Mouse (Mus musculus): Measurements from ENCODE around the gene A630095N17Rik.

Gene A630095N17Rik

GRCm38 (mm10) chr1:75215785-75216184, 16.1 kb downstream of the A630095N17Rik start:
- DNase-seq (ENCODE audit: low read depth, low spot score) = no peak

DNA sequence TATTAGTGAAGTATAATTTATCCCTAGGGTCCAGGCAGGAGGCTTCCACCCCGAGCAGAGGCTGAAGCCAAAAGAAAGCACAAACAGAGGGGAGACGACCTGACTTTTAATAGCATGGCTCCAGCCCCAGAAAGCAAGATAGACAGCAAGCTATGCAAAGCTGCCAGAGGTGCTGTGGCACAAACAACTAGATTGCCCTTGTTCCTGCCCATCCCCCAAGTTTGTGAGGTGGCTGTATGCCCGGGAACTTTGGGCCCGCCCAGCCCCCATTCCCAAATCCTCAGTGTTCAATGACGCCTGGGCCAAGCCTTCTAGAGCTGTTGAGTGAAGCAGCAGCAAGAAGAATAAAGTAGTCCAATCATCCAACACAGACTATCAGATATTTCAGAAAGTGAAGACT, 17.0 kb downstream of the A630095N17Rik start:
- DNase-seq (ENCODE audit: low read depth, low spot score) = no peak

DNA sequence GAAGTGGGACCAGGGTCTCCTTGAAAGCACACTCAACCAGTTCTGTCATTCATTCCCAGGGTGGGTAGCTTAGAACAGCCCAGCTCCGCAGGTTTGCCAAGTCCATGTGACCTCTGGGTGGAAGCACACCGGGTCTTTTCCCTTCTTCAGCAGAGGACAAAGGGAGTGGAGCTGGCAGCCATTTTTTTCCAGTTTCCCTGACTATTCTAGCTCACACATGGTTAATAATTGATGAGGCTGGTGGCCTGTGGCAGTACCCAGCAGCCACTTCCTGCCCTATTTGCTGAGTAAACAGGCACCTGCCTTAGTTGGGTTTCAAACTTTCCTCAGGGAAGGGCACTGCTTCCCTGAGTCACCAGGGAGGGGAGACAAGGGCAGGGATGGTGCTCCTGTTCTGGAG, 17.5 kb downstream of the A630095N17Rik start:
- no peak for DNase-seq (ENCODE audit: low read depth, low spot score)

DNA sequence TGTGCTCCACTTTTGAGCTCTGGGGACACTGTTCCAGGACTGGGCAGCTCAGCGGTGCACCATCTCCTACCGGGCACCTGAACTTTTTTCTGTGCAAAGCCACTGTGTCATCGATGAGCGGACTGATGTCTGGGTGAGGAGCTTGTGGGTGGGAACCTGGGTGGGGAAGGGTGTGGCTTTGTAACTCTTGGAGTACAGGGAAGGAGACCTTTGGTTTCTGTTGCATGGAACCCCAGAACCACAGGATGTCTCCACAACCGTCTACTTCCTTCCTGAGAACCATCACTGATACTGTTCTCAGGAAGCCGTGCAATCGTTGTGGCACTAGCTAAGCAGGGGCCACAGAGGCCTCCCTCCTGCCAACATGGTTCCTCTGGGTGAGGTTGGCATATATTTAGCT, 18.8 kb downstream of the A630095N17Rik start:
- DNase-seq (ENCODE audit: low read depth, low spot score) = no peak

- no peak for DNase-seq (ENCODE audit: low read depth, low spot score)
Measured at GRCm38 (mm10) chr1:75212542-75212941, 19.4 kb downstream of the A630095N17Rik start.

DNA sequence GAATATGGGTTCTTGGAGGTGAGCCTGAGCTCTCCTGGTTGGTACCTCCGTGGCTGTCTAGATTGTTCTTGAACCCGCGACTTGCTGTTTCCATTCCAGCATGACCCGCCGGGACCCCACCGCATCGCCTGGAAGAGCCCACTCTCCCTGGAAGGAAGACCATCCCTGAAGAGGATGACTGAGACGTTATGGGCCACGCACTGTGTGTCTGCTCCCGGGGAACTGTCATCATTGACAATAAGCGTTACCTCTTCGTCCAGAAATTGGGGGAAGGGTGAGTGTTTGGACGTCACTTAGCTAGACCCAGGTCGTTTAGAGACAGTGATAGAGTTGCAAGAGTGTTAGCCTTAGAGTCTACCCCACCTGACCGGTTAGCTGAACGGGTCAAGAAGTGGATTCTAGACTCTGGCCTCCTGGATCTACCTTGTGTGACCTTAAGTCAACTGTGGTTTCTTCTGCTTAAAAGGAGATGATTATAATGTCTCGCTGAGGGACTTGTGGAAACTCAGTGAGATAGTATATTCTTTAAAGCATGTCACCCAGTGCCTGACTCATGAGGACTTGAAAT, 20.7 kb downstream of the A630095N17Rik start:
- no peak for DNase-seq (ENCODE audit: low read depth, low spot score)

DNA sequence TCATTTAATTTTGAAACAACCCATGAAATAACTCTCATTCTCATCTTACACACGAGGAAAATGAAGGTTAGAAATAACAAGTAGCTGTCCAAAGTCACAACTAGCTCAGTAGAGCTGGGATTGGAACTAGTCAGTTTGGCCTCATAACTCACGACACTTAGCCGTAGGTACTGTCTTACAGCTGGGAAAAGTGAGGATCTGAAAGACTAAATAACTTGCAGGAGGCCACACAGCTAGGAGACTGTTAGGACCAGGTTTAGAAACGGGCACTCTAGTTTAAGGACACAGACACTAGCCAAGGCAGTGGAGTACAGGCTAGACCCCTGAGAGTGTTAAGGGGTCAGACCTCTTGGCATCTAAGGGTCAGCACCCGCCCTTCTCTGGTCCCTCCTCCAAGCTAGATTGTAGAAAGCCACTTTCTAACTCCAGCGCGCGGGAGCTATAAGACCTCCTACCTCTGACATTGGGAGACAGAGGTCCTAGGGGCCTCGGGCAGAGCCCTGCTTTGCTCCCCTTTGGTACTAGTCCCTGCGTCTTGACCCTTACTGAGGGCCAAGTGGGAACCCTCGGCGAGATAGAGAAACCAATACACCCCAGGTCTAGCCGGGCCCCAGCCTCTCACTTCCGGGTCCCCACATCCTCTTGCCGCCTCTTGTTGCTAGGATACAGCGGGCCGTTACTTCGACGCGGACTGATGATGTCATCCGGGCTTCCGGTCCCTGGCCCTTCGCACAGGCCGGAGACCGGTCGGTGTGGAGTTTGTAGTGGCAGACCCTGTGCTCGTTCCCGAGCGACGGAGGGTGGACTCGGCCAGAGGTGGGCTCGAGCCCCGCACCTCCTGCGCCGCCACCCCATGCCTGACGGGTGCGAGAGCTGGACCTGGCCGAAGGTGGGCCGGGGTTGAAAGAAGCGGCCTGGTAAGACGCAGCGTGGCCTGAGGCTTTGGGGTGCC, 21.5 kb downstream of the A630095N17Rik start, which contains the start of the genes Glb1l and Stk16:
Gene Glb1l, minus strand, starts transcription at position 678 of the 952 bp plus-strand sequence.
Gene Stk16, plus strand, starts transcription at position 703 of the 952 bp plus-strand sequence.
- DNase-seq (ENCODE audit: low read depth, low spot score) = peak; percentile 95

GRCm38 (mm10) chr1:75208967-75209678, 22.8 kb downstream of the A630095N17Rik start:
- DNase-seq (ENCODE audit: low read depth, low spot score) = peak; percentile 18

DNA sequence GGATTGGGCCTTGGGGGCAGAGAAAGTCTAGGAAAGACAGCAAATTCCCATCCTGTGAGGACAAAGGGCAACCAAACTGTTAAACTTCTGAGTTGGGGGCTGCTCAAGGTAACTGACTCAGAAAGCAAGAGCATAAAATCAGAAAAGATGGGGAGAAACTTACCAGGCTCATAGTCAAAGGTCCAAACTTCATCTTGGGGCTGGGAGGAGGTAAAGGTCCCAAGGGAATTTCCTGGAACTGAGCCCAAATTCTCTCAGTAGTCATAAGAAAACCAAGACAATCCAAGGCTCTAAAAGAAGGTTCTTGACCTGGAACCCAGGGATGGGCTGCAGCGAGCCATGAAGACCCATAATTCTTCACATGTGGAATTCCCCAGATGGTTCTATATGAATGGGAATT, 30.7 kb downstream of the A630095N17Rik start:
- DNase-seq (ENCODE audit: low read depth, low spot score) = no peak

DNA sequence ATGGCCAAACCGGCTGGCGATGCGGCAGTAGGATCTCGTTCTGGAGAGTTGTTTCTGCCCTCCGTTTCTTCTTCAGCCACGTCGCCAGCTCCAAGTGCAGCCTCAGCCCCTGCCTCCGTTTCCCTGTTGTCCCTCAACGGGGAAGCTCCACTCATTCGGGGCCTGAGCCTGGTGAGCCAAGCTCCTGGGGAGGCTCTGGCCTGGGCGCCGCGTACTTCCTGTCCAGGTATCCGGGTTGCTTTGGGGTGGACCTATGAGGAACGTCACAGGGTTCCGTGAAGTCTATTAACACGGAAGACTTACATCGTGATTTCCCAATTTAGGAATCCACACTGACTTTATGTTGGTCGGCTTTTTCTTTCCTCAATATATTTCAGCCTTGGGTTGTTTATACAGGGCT, 39.5 kb downstream of the A630095N17Rik start:
- no peak for DNase-seq (ENCODE audit: low read depth, low spot score)

GRCm38 (mm10) chr1:75191622-75192402, 40.1 kb downstream of the A630095N17Rik start, which contains the start of the genes Ankzf1 and Atg9a:
TSS of gene Ankzf1 (plus strand) at chr1:75192151.
TSS of gene Atg9a (minus strand) at chr1:75192196.
- DNase-seq (ENCODE audit: low read depth, low spot score) = peak; percentile 97

GRCm38 (mm10) chr1:75191258-75191621, 40.7 kb downstream of the A630095N17Rik start:
- no peak for DNase-seq (ENCODE audit: low read depth, low spot score)

GRCm38 (mm10) chr1:75190577-75190976, 41.3 kb downstream of the A630095N17Rik start:
- no peak for DNase-seq (ENCODE audit: low read depth, low spot score)

- DNase-seq (ENCODE audit: low read depth, low spot score) = no peak
Measured at GRCm38 (mm10) chr1:75187914-75188483, 43.9 kb downstream of the A630095N17Rik start.

- DNase-seq (ENCODE audit: low read depth, low spot score) = no peak
Measured at GRCm38 (mm10) chr1:75187126-75187525, 44.8 kb downstream of the A630095N17Rik start.

DNA sequence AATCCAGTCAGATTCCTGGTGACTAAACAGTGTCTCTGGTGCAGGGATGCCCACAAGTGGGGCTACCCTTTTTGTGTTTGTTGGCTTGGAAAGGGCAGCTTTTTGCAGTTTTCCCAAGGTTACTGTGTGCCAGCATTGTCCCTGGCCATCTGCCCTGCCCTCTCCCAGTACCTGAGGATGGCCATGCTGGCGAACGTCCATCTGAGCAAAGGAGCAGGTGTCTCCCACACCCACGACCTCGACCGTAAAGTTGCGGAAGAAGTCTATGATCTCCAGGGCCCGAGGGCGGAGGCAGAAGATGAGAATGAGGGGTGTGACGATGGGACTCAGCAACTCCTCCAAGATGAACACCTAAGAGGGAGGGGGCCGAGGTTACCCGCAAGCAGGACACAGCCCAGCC, 46.4 kb downstream of the A630095N17Rik start:
- no peak for DNase-seq (ENCODE audit: low read depth, low spot score)

DNA sequence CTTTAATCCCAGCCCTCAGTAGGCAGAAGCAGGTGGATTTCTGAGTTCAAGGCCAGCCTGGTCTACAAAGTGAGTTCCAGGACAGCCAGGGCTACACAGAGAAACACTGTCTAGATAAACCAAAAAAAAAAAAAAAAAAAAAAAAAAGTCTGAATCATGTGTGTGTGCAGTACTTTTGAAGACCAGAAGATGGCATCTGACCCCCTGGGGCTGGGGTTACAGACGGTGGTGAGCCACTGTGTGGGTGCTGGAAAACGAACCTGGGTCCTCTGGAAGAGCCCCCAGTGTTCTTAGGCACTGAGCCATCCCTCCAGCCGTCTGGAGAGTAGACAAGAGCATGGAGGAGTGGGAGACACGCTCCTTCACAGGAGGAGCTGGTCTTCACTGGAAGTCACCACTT, 49.7 kb downstream of the A630095N17Rik start:
- DNase-seq (ENCODE audit: low read depth, low spot score) = no peak

DNA sequence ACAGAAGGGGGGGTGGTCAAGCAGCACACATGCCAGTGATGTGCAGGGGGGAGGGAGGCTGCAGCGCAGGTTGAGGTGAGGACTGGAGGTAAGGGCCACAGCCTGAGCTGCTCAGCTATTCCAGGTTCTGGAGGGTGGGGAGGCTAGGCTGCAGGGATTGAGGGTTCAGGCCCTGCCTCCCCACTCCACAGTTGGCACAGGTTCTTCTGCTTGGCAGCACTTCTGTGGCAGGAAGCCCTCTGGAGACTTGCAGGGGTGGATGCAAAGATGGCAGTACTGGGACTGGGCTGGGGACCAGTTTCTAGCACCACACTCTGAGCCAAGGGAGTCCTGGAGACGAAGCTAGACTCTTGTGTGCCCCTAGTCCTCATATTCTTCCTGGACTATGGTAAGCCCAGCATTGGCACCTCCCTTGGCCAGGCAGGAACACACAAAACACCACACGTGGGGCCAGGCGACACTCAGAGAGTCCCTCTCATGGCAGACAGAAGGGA, 50.5 kb downstream of the A630095N17Rik start:
- DNase-seq (ENCODE audit: low read depth, low spot score) = no peak

DNA sequence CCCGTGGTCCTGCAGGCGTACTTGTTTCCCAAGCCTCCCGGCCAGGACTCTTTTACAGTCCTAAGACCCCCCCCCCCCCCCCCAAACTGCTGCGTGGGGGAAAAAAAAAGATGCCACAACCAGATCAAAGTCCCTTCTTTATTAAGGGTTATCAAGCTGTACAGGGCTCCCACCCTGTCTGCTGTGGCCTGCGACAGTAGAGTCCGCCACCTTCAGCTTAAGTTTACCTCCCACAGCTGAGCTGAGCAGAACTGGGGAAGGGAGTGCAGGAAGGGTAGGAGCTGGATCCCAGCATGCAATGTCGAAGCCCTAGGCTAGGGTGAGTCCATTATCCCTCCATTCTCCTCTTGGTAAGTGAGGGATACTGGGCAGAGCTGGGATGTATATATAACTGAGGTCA, 51.2 kb downstream of the A630095N17Rik start:
- no peak for DNase-seq (ENCODE audit: low read depth, low spot score)

- peak; percentile 87 for DNase-seq (ENCODE audit: low read depth, low spot score)
Measured at GRCm38 (mm10) chr1:75180105-75180590, 51.8 kb downstream of the A630095N17Rik start, which contains the start of gene Abcb6. TSS of gene Abcb6 (minus strand) at chr1:75180392.
